Mouse (Mus musculus): ENCODE results near the gene Cyp3a57. TPM values are rescaled to one million over a fixed set of nuclear protein-coding genes. Genes with fewer than 3 reads are reported as not detected.

Gene Cyp3a57
- polyA plus RNA-seq (2012; rRNA removed) = 0.01 and 0.03 TPM in 2 replicates

GRCm38 (mm10) chr5:145344941-145345340 is at the start of gene Cyp3a57:
Gene Cyp3a57 (plus strand): TSS chr5:145345279.

Other genes with a start within 250 kb of the Cyp3a57 start
- 64.2 and 70.6 TPM in 2 replicates for gene Arpc1b, start 231.1 kb upstream of the Cyp3a57 start, polyA plus RNA-seq (2012; rRNA removed)
- 51.0 and 57.0 TPM in 2 replicates for gene Pdap1, start 205.0 kb upstream of the Cyp3a57 start, polyA plus RNA-seq (2012; rRNA removed)
- 86.6 and 96.6 TPM in 2 replicates for gene Bud31, start 204.9 kb upstream of the Cyp3a57 start, polyA plus RNA-seq (2012; rRNA removed)
- 5.4 and 5.7 TPM in 2 replicates for gene Ptcd1, start 178.2 kb upstream of the Cyp3a57 start, polyA plus RNA-seq (2012; rRNA removed)
- gene Cpsf4, start 178.1 kb upstream of the Cyp3a57 start, polyA plus RNA-seq (2012; rRNA removed) = 27.1 and 29.8 TPM in 2 replicates
- 202 and 203 TPM in 2 replicates for gene Atp5j2, start 153.2 kb upstream of the Cyp3a57 start, polyA plus RNA-seq (2012; rRNA removed)
- gene Zkscan14, start 143.4 kb upstream of the Cyp3a57 start, polyA plus RNA-seq (2012; rRNA removed) = 2.5 and 2.6 TPM in 2 replicates
- 2.3 and 2.4 TPM in 2 replicates for gene Zkscan5, start 140.7 kb upstream of the Cyp3a57 start, polyA plus RNA-seq (2012; rRNA removed)
- gene Zfp655, start 113.6 kb upstream of the Cyp3a57 start, polyA plus RNA-seq (2012; rRNA removed) = 8.5 and 9.3 TPM in 2 replicates
- gene Zscan25, start 64.8 kb upstream of the Cyp3a57 start, polyA plus RNA-seq (2012; rRNA removed) = 3.8 and 4.3 TPM in 2 replicates
- 4.8 and 5.1 TPM in 2 replicates for gene Cyp3a16, start 124.4 kb downstream of the Cyp3a57 start, polyA plus RNA-seq (2012; rRNA removed)
- gene Cyp3a41b, start 239.5 kb downstream of the Cyp3a57 start, polyA plus RNA-seq (2012; rRNA removed) = not detected in 2 replicates